Mouse (Mus musculus) forebrain, postnatal 0 days (tissue): ENCODE data around the gene Btbd1. TPM values are rescaled to one million over a fixed set of nuclear protein-coding genes. Genes with fewer than 3 reads are reported as not detected.

Source experiments
- ATAC-seq: fragments of 200-750 bp; cut with Nextera tagmentation; 2 replicates; pipeline ENCODE4 v1.8.0; 2017; ENCODE audit warnings: mild to moderate bottlenecking, moderate library complexity
- DNase-seq: peaks from one replicate; pipeline ENCODE4 v3.0.0-alpha.2; 2015
- H3K27ac ChIP-seq: fragments of 300-500 bp; sonication (generic); 2 replicates; pipeline ENCODE4 v1.5.1; 2014; ENCODE audit warnings: low read depth, mild to moderate bottlenecking, antibody characterized with exemption, low read length, moderate library complexity, mixed read lengths
- H3K27me3 ChIP-seq: fragments of 300-500 bp; sonication (generic); 2 replicates; pipeline ENCODE4 v1.6.1; 2014; ENCODE audit warnings: mild to moderate bottlenecking, low read length, mixed read lengths; ENCODE audit not compliant: insufficient read depth
- H3K36me3 ChIP-seq: fragments of 300-500 bp; sonication (generic); 2 replicates; pipeline ENCODE4 v1.6.1; 2014; ENCODE audit warnings: mild to moderate bottlenecking, moderate library complexity; ENCODE audit not compliant: insufficient read depth
- H3K4me1 ChIP-seq: fragments of 300-500 bp; sonication (generic); 2 replicates; pipeline ENCODE4 v1.6.1; 2014; ENCODE audit warnings: antibody characterized with exemption; ENCODE audit not compliant: insufficient read depth
- H3K4me2 ChIP-seq: fragments of 300-500 bp; sonication (generic); 2 replicates; pipeline ENCODE4 v1.6.1; 2014; ENCODE audit warnings: low read depth, mild to moderate bottlenecking, moderate library complexity
- H3K4me3 ChIP-seq: fragments of 300-500 bp; sonication (generic); 2 replicates; pipeline ENCODE4 v1.5.1; 2014; ENCODE audit warnings: low read depth, low read length, mixed read lengths
- H3K9ac ChIP-seq: fragments of 300-500 bp; sonication (generic); 2 replicates; pipeline ENCODE4 v1.6.1; 2014; ENCODE audit warnings: mild to moderate bottlenecking
- H3K9me3 ChIP-seq: fragments of 300-500 bp; sonication (generic); 2 replicates; pipeline ENCODE4 v1.6.1; 2016; ENCODE audit warnings: low read length
- CTCF ChIP-seq: sonication (generic); IDR thresholded peaks from 2 replicates; pipeline ENCODE4 v1.5.1; 2016; ENCODE audit warnings: antibody characterized with exemption, control low read depth, low read depth
- WGBS: fragments of 180-500 bp; shearing (Covaris S2); extraction: QIAGEN DNeasy Blood & Tissue Kit; methylation state at CpG from one replicate; pipeline ENCODE4 v1.1.7; 2014; 5-methylcytosine and 5-hydroxymethylcytosine counted together
- polyA plus RNA-seq: library from polyadenylated mRNA; unstranded; fragments of >200 nt; fragmentation: Nextera tagmentation; extraction: Ambion mirVana; gene quantifications from 2 replicates; pipeline ENCODE4 v1.2.1, GENCODE M21; 2015
- total RNA-seq: library from RNA; depleted of rRNA; stranded (reverse); fragments of >200 nt; gene quantifications from 2 replicates; pipeline ENCODE4 v1.2.3, GENCODE M21; 2014

The Btbd1 gene
- total and polyA plus RNA-seq, 2 experiments from 2014 or later: 101 to 142 TPM

- no peak overlapping the region for H3K27ac ChIP-seq
- DNase-seq (no peak), ATAC-seq (no peak)
- H3K4me2 ChIP-seq: no peak overlapping the region
- no peaks in the 10 kb centered on the region for H3K9me3 ChIP-seq
- no peak overlapping the region for H3K4me3 ChIP-seq
- no peak overlapping the region for H3K9ac ChIP-seq
- H3K36me3 ChIP-seq: no peaks in the 10 kb centered on the region
- H3K4me1 ChIP-seq: no peaks in the 10 kb centered on the region
- TF ChIP-seq CTCF: peak; percentile 18; the same call in 1 of the 2 replicates
- no peaks in the 10 kb centered on the region for H3K27me3 ChIP-seq
These were observed 5.6 kb upstream of the Btbd1 start for GRCm38 (mm10) chr7:81834847-81835246.

- Histone ChIP-seq H3K4me1 (peaks cover 27% of the 10 kb centered on the region), H3K36me3 (no peaks in the 10 kb centered on the region), H3K9ac (peak overlapping the region; percentile 87), H3K4me2 (peak overlapping the region; percentile 58), H3K27me3 (no peaks in the 10 kb centered on the region), H3K9me3 (no peaks in the 10 kb centered on the region), H3K4me3 (peak overlapping the region; percentile 71), H3K27ac (peak overlapping the region; percentile 88)
- ATAC-seq (peak; percentile 73), DNase-seq (peak; percentile 71)
- WGBS: under 1% methylated on average over 58 of the region's 91 CpGs
- no peak for TF ChIP-seq CTCF
These were observed 401 bp downstream of the Btbd1 start for GRCm38 (mm10) chr7:81828681-81829378.

- DNase-seq (no peak), ATAC-seq (no peak)
- 8% methylated on average over 17 of the region's 17 CpGs for WGBS
- Histone ChIP-seq H3K4me1 (peaks cover 27% of the 10 kb centered on the region), H3K9me3 (no peaks in the 10 kb centered on the region), H3K9ac (peak overlapping the region; percentile 87), H3K27me3 (no peaks in the 10 kb centered on the region), H3K4me2 (peak overlapping the region; percentile 58), H3K36me3 (no peaks in the 10 kb centered on the region), H3K27ac (peak overlapping the region; percentile 88), H3K4me3 (peak overlapping the region; percentile 71)
- TF ChIP-seq CTCF: no peak
These were observed 1.2 kb downstream of the Btbd1 start for GRCm38 (mm10) chr7:81827806-81828667.

- Histone ChIP-seq H3K4me3 (no peak overlapping the region), H3K36me3 (no peaks in the 10 kb centered on the region), H3K27ac (no peak overlapping the region)
These were observed 3.9 kb downstream of the Btbd1 start for GRCm38 (mm10) chr7:81825381-81825780.

GRCm38 (mm10) chr7:81824906-81825305 lies 4.3 kb downstream of the Btbd1 start:
- Histone ChIP-seq H3K36me3 (no peaks in the 10 kb centered on the region), H3K4me1 (peaks cover 27% of the 10 kb centered on the region), H3K27ac (no peak overlapping the region), H3K9ac (no peak overlapping the region), H3K4me3 (no peak overlapping the region), H3K4me2 (no peak overlapping the region), H3K27me3 (no peaks in the 10 kb centered on the region), H3K9me3 (no peaks in the 10 kb centered on the region)
- DNase-seq (no peak), ATAC-seq (no peak)
- WGBS: 75% methylated on average over 3 of the region's 3 CpGs
- no peak for TF ChIP-seq CTCF

More at GRCm38 (mm10) chr7:81825381-81825780, 3.9 kb downstream of the Btbd1 start:
- ATAC-seq (no peak), DNase-seq (no peak)
- H3K4me2 ChIP-seq: peak overlapping the region; percentile 23
- no peaks in the 10 kb centered on the region for H3K9me3 ChIP-seq
- H3K4me1 ChIP-seq: peaks cover 27% of the 10 kb centered on the region
- no peaks in the 10 kb centered on the region for H3K27me3 ChIP-seq
- H3K9ac ChIP-seq: no peak overlapping the region
- 17% methylated on average over 3 of the region's 3 CpGs for WGBS
- TF ChIP-seq CTCF: no peak

- Histone ChIP-seq H3K36me3 (0 out of 2 replicates have a peak, but pooled peaks cover 2% of the 10 kb centered on the region), H3K4me2 (no peak overlapping the region), H3K27me3 (no peaks in the 10 kb centered on the region), H3K4me1 (no peaks in the 10 kb centered on the region), H3K9ac (no peak overlapping the region), H3K4me3 (no peak overlapping the region), H3K27ac (no peak overlapping the region), H3K9me3 (no peaks in the 10 kb centered on the region)
- no peak for TF ChIP-seq CTCF
- ATAC-seq (0 out of 2 replicates have a peak, but pooled peaks have one; percentile 12), DNase-seq (no peak)
- WGBS: 58% methylated on average over 5 of the region's 5 CpGs
These were observed 23.2 kb downstream of the Btbd1 start for GRCm38 (mm10) chr7:81806067-81806466.
